Mouse (Mus musculus): Measurements from ENCODE around the gene Clstn3.

GRCm38 (mm10) chr6:124426604-124427003, 38.0 kb downstream of the Clstn3 start:
- TF ChIP-seq CTCF (IDR thresholded peaks at IDR 0.05; ENCODE audit: extremely low read depth, insufficient read depth, low read length): no peak
- no peak for TF ChIP-seq POLR2A (IDR thresholded peaks at IDR 0.05; ENCODE audit: extremely low read depth, insufficient read depth, low read length)

Measured in cortical plate, adult 2 months (tissue).